Mouse (Mus musculus) 3T3-L1 (cell line): ENCODE measurements around the gene Desi1.
"Not testable (repeated sequence)": the region's sequence is repeated elsewhere in the genome, so short reads cannot be mapped to it uniquely, and the experiment has no call there.

Experiments
- DNase-seq: peaks from one replicate; pipeline ENCODE4 v3.0.0-alpha.2; 2015; ENCODE audit warnings: low read depth, low spot score

Gene Desi1

GRCm38 (mm10) chr15:82019288-82019687 lies 14.4 kb downstream of the Desi1 start:
- DNase-seq, result peak; percentile 32

- no peak for DNase-seq
These were observed 16.2 kb downstream of the Desi1 start for GRCm38 (mm10) chr15:82017461-82017860.

GRCm38 (mm10) chr15:82016830-82017229 lies 16.8 kb downstream of the Desi1 start:
- no peak for DNase-seq

GRCm38 (mm10) chr15:82016101-82016808 lies 17.4 kb downstream of the Desi1 start:
- peak; percentile 97 for DNase-seq

- DNase-seq, result peak; percentile 68
These were observed 18.1 kb downstream of the Desi1 start for GRCm38 (mm10) chr15:82015392-82016100.

- no peak for DNase-seq
These were observed 18.8 kb downstream of the Desi1 start for GRCm38 (mm10) chr15:82014745-82015391.

- DNase-seq, result peak; percentile 91
These were observed 21.7 kb downstream of the Desi1 start for GRCm38 (mm10) chr15:82011947-82012346.

GRCm38 (mm10) chr15:82004257-82004656 lies 29.4 kb downstream of the Desi1 start:
- DNase-seq, result no peak

GRCm38 (mm10) chr15:81993992-81994391 lies 39.7 kb downstream of the Desi1 start:
- DNase-seq, result no peak

- no peak for DNase-seq
These were observed 43.1 kb downstream of the Desi1 start for GRCm38 (mm10) chr15:81990549-81990948.

- DNase-seq, result peak; percentile 95
These were observed 44.1 kb downstream of the Desi1 start for GRCm38 (mm10) chr15:81989371-81990062.

- DNase-seq, result no peak
These were observed 46.0 kb downstream of the Desi1 start, which contains the start of gene Xrcc6 for GRCm38 (mm10) chr15:81987646-81988045. TSS of gene Xrcc6 (plus strand) at chr15:81987835.

- peak; percentile 29 for DNase-seq
These were observed 48.1 kb downstream of the Desi1 start for GRCm38 (mm10) chr15:81985267-81986161.

GRCm38 (mm10) chr15:81982173-81982572 lies 51.5 kb downstream of the Desi1 start:
- DNase-seq, result peak; percentile 25

- DNase-seq, result no peak
These were observed 53.3 kb downstream of the Desi1 start, which contains the start of gene 1700029P11Rik for GRCm38 (mm10) chr15:81980321-81980720. TSS of gene 1700029P11Rik (plus strand) at chr15:81980540.

GRCm38 (mm10) chr15:81975156-81975555 lies 58.5 kb downstream of the Desi1 start:
- not testable (repeated sequence) for DNase-seq

- not testable (repeated sequence) for DNase-seq
These were observed 63.2 kb downstream of the Desi1 start for GRCm38 (mm10) chr15:81970498-81970897.

- not testable (repeated sequence) for DNase-seq
These were observed 64.0 kb downstream of the Desi1 start for GRCm38 (mm10) chr15:81969635-81970034.

- peak; percentile 74 for DNase-seq
These were observed 64.5 kb downstream of the Desi1 start for GRCm38 (mm10) chr15:81969173-81969572.

GRCm38 (mm10) chr15:81968447-81968846 lies 65.2 kb downstream of the Desi1 start:
- no peak for DNase-seq

GRCm38 (mm10) chr15:81967821-81968220 lies 65.8 kb downstream of the Desi1 start:
- DNase-seq, result no peak
